9 mouse cellular contexts compared by ENCODE assay signal in the genomic region with DNA sequence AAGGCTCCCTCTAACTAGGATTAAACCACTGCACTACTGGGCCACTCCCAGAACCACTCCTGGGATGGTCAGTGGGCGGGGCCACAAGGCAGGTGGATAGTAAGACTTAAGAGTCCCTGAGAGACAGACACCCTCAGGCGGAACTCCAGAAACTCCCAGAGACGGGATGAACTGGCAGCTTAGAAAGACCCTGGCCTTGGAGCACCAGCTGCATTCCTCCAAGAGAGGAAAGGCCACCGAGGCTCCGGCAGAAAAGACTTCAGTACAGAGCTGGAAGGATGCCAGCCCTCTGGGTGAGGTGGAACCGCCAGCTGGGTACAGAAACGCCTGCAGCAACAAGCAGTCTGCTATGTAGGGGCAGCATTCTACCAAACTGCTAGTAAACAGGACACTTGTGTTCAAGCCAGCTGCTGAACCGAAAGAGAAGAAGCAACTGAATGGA.
DNase-seq lines count a peak whose midpoint lies in the region; ATAC-seq lines count a peak whose summit lies in the region.
"Had no signal": no experiment of that assay in that cellular context is flagged by ENCODE, and none has a peak within 500 bp of the region (broad histone marks: within the 10 kb centered on the region; RNA-seq: fewer than 3 reads in every experiment).

No protein-coding gene starts in this region.

- H3K4me1 ChIP-seq in midbrain, embryonic 12.5 days = peaks cover 7% of the 10 kb centered on the region; the same call in 1 of the 2 replicates
- no peaks in the 10 kb centered on the region for H3K4me1 ChIP-seq in midbrain, embryonic 10.5 days
- peaks cover 23% of the 10 kb centered on the region for H3K4me1 ChIP-seq in lung, embryonic 15.5 days

- WGBS in midbrain, embryonic 12.5 days = 66% methylated on average over 8 of the region's 8 CpGs
- WGBS in midbrain, embryonic 10.5 days = 79% methylated on average over 8 of the region's 8 CpGs
- WGBS in lung, embryonic 15.5 days = 17% methylated on average over 8 of the region's 8 CpGs

- no peaks in the 10 kb centered on the region for H3K36me3 ChIP-seq in midbrain, embryonic 12.5 days
- H3K36me3 ChIP-seq in midbrain, embryonic 10.5 days = peaks cover 30% of the 10 kb centered on the region
- peaks cover 83% of the 10 kb centered on the region for H3K36me3 ChIP-seq in lung, embryonic 15.5 days

- peak; percentile 59; the same call in 1 of the 2 replicates for ATAC-seq in midbrain, embryonic 12.5 days (ENCODE audit: low FRiP score, low read depth)
- ATAC-seq in lung, embryonic 15.5 days (ENCODE audit: borderline replicate concordance, extremely low read depth, low FRiP score, low TSS enrichment) = peak; percentile 66
- ATAC-seq in megakaryocyte-erythroid progenitor cell, adult 5-6 weeks (replicated peaks; ENCODE audit: low FRiP score, low TSS enrichment, poor library complexity, severe bottlenecking) = no peak; the same call in 1 of the 2 replicates

- H3K9ac ChIP-seq in midbrain, embryonic 12.5 days (replicated peaks) = no peak overlapping the region
- no peak overlapping the region for H3K9ac ChIP-seq in lung, embryonic 15.5 days

- no peak for DNase-seq in midbrain, embryonic 10.5 days (ENCODE audit: low spot score)
- DNase-seq in cerebellum, postnatal 10 days = peak; percentile 87 to 90
- peak; percentile 61 to 63 for DNase-seq in heart, adult 9 months (ENCODE audit: low spot score in 2 of 2)
- peak; percentile 89 for DNase-seq in kidney, postnatal 14 days
- DNase-seq in skeletal muscle tissue, adult 2 months (ENCODE audit: low read depth, low spot score) = peak; percentile 75

- no peak overlapping the region for H3K4me2 ChIP-seq in midbrain, embryonic 12.5 days (replicated peaks)
- no peak overlapping the region for H3K4me2 ChIP-seq in lung, embryonic 15.5 days

- no peak overlapping the region for H3K4me3 ChIP-seq in midbrain, embryonic 12.5 days
- no peak overlapping the region for H3K4me3 ChIP-seq in midbrain, embryonic 10.5 days
- no peak overlapping the region for H3K4me3 ChIP-seq in lung, embryonic 15.5 days
- H3K4me3 ChIP-seq: megakaryocyte, embryonic 14.5 days had no signal

- H3K9me3 ChIP-seq in midbrain, embryonic 12.5 days = no peaks in the 10 kb centered on the region
- no peaks in the 10 kb centered on the region for H3K9me3 ChIP-seq in midbrain, embryonic 10.5 days (replicated peaks)
- H3K9me3 ChIP-seq in lung, embryonic 15.5 days = no peaks in the 10 kb centered on the region
- H3K9me3 ChIP-seq: megakaryocyte, embryonic 14.5 days had no signal

- no peak overlapping the region; the same call in 1 of the 2 replicates for H3K27ac ChIP-seq in midbrain, embryonic 12.5 days (replicated peaks)
- no peak overlapping the region for H3K27ac ChIP-seq in midbrain, embryonic 10.5 days (replicated peaks)
- peak overlapping the region; percentile 43 for H3K27ac ChIP-seq in lung, embryonic 15.5 days

- H3K27me3 ChIP-seq in midbrain, embryonic 12.5 days = no peaks in the 10 kb centered on the region
- no peaks in the 10 kb centered on the region for H3K27me3 ChIP-seq in midbrain, embryonic 10.5 days (ENCODE audit: low read depth, poor library complexity, severe bottlenecking)
- no peaks in the 10 kb centered on the region for H3K27me3 ChIP-seq in lung, embryonic 15.5 days
